Mouse (Mus musculus): ENCODE results near the gene Tfap2a.

The Tfap2a gene

GRCm38 (mm10) chr13:40734316-40734965 lies 3.7 kb downstream of the Tfap2a start:
- DNase-seq (ENCODE audit: low spot score in 2 of 2): no peak

- DNase-seq (ENCODE audit: low spot score in 2 of 2): no peak
These were observed 4.5 kb downstream of the Tfap2a start for GRCm38 (mm10) chr13:40733542-40734151.

- DNase-seq (ENCODE audit: low spot score in 2 of 2): no peak
These were observed 5.2 kb downstream of the Tfap2a start for GRCm38 (mm10) chr13:40732816-40733541.

GRCm38 (mm10) chr13:40732085-40732484 lies 6.1 kb downstream of the Tfap2a start:
- no peak for DNase-seq (ENCODE audit: low spot score in 2 of 2)

GRCm38 (mm10) chr13:40731179-40731841 lies 6.9 kb downstream of the Tfap2a start:
- no peak for DNase-seq (ENCODE audit: low spot score in 2 of 2)

GRCm38 (mm10) chr13:40730651-40731178 lies 7.5 kb downstream of the Tfap2a start:
- DNase-seq (ENCODE audit: low spot score in 2 of 2): no peak

DNA sequence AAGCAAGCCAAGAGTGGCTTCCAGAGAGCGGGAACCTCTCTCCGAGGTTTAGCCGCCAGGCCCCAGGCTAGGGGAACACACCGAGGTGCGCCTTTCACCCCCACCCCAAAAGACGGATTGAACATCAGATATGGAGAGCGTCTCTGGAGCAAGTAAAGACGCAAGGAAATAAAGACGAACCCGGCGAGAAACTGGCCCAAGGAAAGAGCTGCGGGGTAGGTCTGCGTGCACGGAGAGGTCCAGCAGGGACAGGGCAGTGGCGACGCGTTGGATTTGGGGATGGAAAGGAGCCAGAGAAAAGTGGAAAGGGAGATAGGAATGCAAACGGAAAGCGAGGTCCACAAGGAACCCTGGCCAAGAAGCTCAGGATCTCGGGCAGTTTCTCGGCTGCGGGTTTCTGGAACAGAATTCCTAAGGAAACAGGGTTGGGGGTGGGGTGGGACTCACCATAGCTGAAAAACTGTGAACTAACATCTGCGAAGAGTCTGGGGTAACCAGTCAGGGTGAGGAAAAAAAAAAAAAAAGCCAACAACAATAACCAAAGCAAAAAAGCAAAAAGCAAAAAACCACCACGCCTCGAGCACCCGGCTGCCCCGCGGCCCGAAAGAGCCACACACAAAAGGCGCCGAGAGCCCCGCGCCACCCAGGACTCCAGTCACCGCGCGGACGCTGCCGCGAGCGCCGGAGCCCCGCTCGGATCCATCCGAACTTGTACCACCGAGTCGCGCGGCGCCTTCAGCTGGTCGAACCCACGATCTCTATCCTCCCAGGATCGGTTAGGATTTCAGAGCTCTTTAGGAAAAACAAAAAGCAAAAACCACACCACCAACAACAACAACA lies 8.4 kb downstream of the Tfap2a start:
- no peak for DNase-seq (ENCODE audit: low spot score in 2 of 2)

- DNase-seq (ENCODE audit: low spot score in 2 of 2): no peak
These were observed 9.1 kb downstream of the Tfap2a start for GRCm38 (mm10) chr13:40729037-40729436.

DNA sequence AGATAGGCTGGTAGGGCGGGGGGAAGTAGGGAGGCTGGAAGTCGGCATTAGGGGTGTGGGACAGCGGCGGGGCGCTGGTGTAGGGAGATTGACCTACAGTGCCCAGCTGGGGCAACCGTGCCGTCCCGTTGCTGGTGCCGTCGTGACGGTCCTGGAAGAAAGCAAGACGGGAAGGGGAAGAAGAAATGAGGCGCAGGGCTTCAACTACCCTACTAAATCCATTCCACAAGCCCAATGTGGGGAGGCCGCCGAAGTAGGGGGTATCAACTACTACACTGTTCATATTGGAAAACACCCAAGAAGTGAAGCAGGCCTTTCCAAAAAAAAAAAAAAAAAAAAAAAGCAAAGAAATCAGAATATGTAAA lies 9.6 kb downstream of the Tfap2a start:
- no peak for DNase-seq (ENCODE audit: low spot score in 2 of 2)

DNA sequence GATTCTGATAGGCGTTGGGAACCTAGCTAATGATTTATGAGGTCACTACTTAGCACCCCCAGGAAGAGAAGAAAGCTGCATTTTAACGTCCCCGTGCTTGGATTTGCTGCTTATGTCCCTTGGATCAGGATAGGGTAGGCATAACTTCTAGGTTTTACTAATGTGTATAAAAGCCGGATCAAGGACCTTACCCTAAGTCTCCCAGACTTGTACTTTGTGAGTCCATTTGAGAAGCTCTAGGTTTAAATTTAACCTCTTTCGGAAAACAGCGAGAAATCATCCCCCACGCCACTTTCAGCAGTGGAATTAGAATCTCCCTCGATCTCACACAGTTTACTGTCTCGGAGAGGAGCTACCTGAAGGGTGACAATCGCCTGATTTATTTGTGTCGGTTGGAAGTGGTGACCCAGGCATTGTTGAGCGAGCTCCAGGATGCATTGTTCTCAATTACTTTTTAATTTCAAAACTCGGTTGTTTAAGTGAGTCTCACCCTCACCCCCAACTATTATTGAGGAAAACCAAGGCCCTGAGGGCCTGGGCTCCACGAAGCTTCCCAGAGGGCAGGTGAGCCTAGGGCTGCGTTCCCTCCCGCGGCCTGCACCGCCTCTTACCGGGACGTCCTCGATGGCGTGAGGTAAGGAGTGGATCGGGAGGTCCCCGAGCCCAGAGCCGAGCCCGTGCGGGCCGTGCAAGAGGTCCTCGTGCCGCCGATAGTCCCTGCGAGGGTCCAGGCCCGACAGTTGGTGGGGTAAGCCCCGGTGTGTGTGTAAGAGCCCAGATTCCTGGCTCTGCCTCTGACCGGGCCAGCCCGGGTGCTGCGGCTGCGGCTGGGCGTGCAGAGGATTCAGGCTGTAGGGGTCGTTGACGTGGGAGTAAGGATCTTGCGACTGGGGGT lies 10.2 kb downstream of the Tfap2a start:
- no peak for DNase-seq (ENCODE audit: low spot score in 2 of 2)

DNA sequence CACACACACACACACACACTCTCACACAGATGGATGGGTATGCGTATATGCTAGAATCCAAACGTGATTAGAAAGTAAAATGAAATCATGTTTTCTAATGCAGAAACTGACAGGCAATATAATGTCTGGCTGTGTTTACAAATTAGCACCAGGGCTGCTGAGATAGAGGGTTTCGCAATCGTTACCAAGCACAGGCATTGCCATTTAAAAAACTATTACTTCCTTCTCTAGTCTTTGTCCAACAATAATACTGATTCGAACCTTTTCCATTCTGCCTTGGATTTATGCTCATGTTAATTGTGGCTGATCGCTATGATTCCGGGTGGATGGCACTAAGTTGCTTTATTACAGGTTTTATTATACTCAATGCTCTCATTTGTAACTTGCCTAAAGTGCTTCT lies 12.3 kb downstream of the Tfap2a start:
- DNase-seq (ENCODE audit: low spot score in 2 of 2): no peak

GRCm38 (mm10) chr13:40723598-40723920 lies 14.6 kb downstream of the Tfap2a start:
- no peak for DNase-seq (ENCODE audit: low spot score in 2 of 2)

GRCm38 (mm10) chr13:40722741-40723597 lies 15.2 kb downstream of the Tfap2a start:
- peak; percentile 28 to 50 for DNase-seq (ENCODE audit: low spot score in 2 of 2)

GRCm38 (mm10) chr13:40719741-40720082 lies 18.5 kb downstream of the Tfap2a start:
- no peak for DNase-seq (ENCODE audit: low spot score in 2 of 2)

- no peak for DNase-seq (ENCODE audit: low spot score in 2 of 2)
These were observed 19.0 kb downstream of the Tfap2a start for GRCm38 (mm10) chr13:40719066-40719740.

- no peak for DNase-seq (ENCODE audit: low spot score in 2 of 2)
These were observed 21.1 kb downstream of the Tfap2a start for GRCm38 (mm10) chr13:40716771-40717716.

DNA sequence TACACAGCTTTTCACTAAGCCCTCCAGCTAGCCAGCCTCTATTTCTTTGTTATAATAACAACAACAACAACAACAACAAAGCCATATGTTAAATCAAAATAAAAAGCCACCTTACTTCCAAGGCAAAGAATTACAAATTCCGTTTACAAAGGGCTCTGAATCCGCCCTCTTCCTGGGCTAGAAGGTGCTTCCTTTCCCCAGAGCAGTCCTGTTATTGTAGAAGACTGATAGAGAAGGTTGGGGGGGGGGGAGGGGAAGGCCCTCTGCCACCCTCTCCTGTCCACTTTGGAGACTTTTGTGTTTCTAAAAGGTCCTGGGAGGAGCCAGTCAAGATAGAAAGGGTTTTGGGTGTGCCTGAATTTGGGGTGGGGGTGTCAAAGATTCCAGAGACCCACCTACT lies 23.6 kb downstream of the Tfap2a start:
- DNase-seq (ENCODE audit: low spot score in 2 of 2): no peak

DNA sequence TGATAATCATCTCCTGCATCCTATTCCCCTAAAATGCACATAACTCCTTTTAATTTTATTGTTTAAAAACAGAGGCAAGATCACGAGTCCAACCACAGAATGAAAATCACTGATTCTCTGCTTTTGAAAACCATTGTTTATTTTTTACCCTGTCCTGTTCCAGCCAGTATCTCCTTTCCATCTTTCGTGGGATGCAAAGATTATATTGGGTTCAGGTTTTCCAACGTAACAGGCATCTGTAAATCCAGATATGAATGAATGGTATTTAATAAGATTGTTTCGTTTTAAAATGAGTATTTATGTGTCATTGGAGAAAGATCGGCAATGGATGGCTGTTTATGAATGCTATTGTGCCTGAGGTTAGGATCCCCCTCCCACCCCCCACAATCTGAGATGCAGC lies 24.5 kb downstream of the Tfap2a start:
- no peak for DNase-seq (ENCODE audit: low spot score in 2 of 2)

Data from left cerebral cortex, adult 9 months (tissue).